Mouse (Mus musculus): ENCODE results near the gene Iqck. TPM values are rescaled to one million over a fixed set of nuclear protein-coding genes. Genes with fewer than 3 reads are reported as not detected.

Iqck gene
- total RNA-seq, 2 experiments from 2014 or later, result 0.44 to 0.64 TPM

GRCm38 (mm10) chr7:118904530-118904929 is 49.0 kb downstream of the Iqck start:
- intact Hi-C loops (cut with DNase I), result no loop called here
- no peak for DNase-seq (ENCODE audit: low spot score)

GRCm38 (mm10) chr7:118908961-118909515 is 53.5 kb downstream of the Iqck start:
- no peak for DNase-seq (ENCODE audit: low spot score)
- intact Hi-C loops (cut with DNase I), result no loop called here

GRCm38 (mm10) chr7:118910464-118910863 is 54.9 kb downstream of the Iqck start:
- intact Hi-C loops (cut with DNase I), result no loop called here
- DNase-seq (ENCODE audit: low spot score), result no peak

DNA sequence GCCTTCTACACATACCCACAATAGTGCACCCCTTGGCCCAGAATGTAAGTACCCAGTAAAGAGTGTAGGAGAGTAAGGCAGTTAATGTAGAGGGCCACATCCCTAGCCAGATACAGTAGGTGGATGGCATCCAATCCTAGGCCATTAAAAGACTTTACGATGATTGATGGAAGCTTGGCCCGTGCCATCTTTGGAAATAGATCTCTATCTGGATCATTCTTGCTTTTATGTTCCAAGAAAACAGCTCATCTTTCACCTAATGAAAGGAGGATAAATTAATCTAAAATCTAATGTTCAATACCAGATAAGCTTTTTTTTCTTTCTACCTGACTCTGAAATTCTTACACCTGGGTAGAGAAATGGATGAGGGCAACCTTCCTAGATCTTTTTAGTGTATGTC is 55.6 kb downstream of the Iqck start:
- intact Hi-C loops (cut with DNase I), result no loop called here
- no peak for DNase-seq (ENCODE audit: low spot score)

DNA sequence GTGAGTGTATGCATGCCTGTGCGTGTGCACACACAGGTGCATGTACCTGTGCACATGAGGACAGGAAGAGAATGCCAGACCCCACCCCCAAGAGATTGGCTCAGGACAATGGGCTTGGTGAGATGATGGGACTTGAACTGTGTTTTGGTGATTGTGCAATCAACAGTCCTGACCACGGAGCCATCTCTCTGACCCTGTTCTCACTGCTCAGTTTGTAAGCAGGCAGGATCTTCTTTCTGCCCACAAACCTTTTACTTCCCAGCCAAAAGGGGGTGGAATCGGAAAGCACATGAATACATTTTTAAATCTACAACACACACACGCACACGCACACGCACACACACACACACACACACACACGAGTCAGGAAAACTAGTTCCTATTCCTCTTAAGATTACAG is 56.0 kb downstream of the Iqck start:
- intact Hi-C loops (cut with DNase I), result no loop called here
- DNase-seq (ENCODE audit: low spot score), result no peak

- intact Hi-C loops (cut with DNase I), result no loop called here
These were observed 56.5 kb downstream of the Iqck start for GRCm38 (mm10) chr7:118912049-118912490.

GRCm38 (mm10) chr7:118914561-118915165 is 59.1 kb downstream of the Iqck start:
- DNase-seq (ENCODE audit: low spot score), result no peak
- intact Hi-C loops (cut with DNase I), result no loop called here

More at GRCm38 (mm10) chr7:118912049-118912490, 56.5 kb downstream of the Iqck start:
- no peak for DNase-seq (ENCODE audit: low spot score)

DNA sequence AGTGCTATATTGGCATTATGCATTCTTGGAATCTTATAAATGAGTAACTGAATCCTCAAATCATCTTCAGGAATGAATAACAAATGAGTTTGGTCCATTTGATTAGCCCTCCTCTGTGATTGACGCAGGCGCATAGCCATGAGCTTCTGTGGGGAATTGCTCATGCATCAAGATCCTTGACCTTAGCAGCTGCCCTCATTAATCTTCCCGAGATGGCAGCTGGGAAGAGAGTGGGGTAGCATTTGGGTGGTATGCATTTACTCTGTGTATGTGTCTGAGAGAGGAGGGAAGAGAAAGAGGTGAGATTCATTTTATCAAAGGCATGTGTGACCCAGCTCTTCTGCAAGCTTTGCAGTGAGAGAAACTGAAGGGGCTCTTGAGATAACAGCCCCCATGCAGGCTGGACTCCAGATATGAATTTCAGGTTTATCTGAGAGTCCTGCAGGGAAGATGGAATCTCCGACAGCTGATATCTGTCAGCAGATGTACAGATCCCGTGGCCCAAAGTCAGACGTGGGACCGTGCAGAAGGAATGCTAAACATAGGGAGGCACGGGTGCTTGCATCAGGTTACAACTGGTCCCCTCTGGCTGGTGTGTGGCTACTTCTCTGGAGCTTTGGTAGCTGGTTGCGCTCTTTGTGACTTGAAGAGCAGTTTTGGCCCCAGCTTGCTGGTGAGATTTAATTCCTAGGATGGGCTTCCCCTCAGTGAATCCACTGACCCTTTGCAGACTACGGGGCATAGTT is 63.9 kb downstream of the Iqck start:
- intact Hi-C loops (cut with DNase I), result no loop called here

DNA sequence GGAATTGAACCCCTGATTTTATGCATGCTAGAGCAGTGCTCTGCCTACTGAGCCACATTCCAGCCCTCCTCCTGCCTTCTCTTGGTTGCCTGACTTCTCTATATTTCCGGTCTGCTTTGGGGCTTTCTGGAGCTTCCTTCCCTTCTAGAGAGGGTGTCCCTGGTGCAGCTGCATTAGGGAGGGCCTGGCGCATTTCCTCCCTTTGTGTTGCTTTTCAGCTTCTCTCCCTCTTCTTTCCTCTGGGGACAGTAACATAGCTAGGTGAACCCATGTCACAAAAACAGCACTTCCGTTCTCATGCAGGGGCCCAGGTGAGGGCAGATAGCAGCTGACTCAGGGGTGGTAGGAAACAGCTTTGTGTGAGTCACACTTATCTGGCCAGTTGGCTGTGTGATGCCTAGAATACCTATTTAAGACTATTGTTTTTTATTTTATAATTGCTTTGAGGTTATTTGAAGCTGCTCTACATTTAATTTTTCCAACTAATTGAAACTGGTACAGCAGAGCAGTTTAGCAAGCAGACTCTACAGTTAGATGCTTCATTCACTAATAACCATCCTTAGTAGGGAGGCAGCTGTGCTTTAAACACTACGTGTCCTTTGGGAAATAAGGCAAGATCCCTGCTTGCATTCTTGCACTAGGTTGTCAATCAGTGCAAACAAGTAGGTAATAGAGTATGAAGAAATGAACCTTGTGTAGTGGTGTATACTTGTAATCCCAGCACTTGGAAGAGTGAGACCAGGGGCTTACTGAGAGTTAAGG is 67.1 kb downstream of the Iqck start:
- intact Hi-C loops (cut with DNase I), result no loop called here
- DNase-seq (ENCODE audit: low spot score), result peak; percentile 19

More for the DNA sequence above, 63.9 kb downstream of the Iqck start:
- no peak for DNase-seq (ENCODE audit: low spot score)

- intact Hi-C loops (cut with DNase I), result loop anchor here (5.0 kb wide), 1 partner anchor 68 kb away; the partner anchor contains the start of genes Iqck and Knop1
- no peak for DNase-seq (ENCODE audit: low spot score)
These were observed 70.0 kb downstream of the Iqck start for GRCm38 (mm10) chr7:118925547-118925946.

- no peak for DNase-seq (ENCODE audit: low spot score)
- intact Hi-C loops (cut with DNase I), result loop anchor here (5.0 kb wide), 1 partner anchor 69 kb away; the partner anchor contains the start of genes Iqck and Knop1
These were observed 71.1 kb downstream of the Iqck start for GRCm38 (mm10) chr7:118926516-118927260.

- intact Hi-C loops (cut with DNase I), result loop anchor here (5.0 kb wide), 1 partner anchor 70 kb away; the partner anchor contains the start of genes Iqck and Knop1
- DNase-seq (ENCODE audit: low spot score), result no peak
These were observed 71.7 kb downstream of the Iqck start for GRCm38 (mm10) chr7:118927279-118927678.

DNA sequence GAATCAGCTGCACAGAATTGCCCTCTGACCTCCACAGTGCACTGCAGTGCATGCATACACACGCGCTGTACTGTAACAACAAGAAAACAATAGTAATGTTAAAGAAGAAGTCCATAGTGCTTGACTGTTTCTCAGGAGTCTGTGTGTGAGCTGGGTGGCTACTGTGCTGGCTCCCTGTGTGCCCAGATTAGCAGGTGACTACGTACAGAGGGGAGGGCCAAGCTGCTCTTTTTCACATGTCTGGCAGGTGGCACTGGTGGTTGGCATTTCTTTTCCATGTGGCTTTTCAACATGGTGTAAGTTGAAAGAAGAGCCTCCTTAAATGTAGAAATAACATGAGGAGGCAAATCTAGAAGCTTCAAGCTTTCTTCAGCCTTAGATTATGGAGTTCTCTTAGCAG is 72.8 kb downstream of the Iqck start:
- DNase-seq (ENCODE audit: low spot score), result no peak
- intact Hi-C loops (cut with DNase I), result loop anchor here (5.0 kb wide), 1 partner anchor 71 kb away; the partner anchor contains the start of genes Iqck and Knop1

DNA sequence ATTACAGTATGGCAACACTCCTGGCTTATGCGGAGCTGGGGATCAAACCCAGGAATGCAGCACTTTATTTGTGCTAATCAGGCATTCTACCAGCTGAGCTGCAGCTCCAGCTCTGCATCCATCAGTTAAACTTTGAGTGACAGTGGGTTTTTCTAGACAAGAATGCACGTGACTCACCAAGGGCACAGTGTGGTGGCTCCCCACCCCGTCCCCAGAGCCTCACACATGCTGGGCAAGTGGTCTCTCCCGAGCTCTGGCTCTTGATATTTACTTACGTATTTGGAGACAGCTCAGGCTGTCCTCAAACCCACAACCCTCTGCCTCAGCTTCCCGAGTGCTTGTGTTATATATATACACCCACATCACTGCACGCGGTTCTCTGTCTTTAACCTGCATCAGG is 73.4 kb downstream of the Iqck start:
- intact Hi-C loops (cut with DNase I), result loop anchor here (5.0 kb wide), 1 partner anchor 72 kb away; the partner anchor contains the start of genes Iqck and Knop1
- DNase-seq (ENCODE audit: low spot score), result no peak

DNA sequence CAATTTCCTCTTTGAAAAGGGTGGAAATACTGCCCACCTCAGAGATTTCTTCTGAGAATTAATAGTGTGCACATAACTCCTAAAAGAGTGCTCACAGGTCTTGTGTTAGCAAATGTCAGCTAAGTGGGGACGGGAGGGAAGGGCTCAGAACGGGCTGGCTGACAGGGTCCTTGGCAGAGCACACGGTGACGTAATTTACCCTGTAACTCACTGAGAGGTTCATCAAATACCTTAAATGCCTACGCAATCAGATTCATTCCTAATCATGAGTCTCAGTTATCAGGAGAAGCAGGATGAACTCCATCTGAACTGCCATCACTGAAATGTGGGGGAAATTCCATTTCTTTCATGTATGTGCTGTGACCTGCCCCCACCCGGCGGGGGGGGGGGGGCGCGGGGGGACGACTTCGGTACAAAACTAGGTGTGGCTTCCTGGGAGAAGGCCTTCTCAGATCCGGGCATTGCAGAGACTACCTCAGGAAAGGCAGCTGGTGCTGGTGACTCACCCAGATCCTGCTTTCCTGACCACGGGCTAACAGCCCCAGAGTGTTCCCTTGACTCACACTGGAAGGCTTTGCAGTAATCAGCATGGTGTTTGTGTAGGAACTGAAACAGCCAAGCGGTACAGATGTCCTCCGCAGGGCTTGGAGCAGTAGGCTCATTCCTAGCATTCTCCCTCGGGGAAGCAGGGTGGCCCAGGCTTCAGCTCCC is 74.2 kb downstream of the Iqck start:
- intact Hi-C loops (cut with DNase I), result loop anchor here (5.0 kb wide), 2 partner anchors 63 to 72 kb away; partner anchors contain the start of genes Iqck and Knop1
- peak; percentile 71 for DNase-seq (ENCODE audit: low spot score)

DNA sequence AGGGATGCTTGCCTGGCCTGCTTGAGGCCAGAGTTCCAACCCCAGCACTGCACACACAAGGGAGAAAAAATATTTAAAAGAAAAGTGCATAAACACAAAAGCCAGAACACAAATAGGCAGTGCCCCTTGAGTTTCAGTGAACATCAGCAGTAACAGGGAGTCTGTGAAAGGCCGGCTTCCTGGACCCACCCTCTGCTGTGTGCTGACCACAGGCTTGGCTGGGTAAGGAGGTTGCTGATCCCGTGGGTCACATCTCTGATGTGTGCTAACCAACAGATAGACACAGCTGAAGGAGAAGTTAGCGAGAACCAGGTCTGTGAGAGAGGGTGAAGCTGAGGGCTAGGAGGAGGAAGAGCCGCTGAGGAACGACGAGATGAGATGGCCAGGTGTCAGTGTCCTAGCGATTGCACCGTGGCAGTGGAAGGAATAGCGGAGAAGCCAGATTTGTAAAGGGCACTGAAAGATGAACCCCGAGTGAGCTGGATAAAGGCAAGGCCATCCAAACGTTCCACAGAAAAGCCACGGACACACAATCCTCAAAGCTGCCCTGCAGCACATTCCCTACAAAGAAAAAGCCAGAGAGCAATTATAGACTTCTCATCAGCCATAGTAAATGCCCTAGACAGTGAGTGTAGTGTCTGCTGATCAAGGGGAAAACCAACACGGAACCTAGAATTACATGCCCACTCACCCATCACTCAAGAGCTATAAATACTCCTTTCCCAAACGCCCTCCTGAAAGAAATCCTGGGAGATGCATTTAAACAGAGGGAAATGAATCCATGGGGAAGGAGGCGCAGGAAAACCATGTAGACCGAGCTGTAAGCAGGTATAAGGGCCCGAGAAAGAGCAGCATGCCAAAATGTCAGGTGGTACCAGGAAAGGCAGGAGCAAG is 76.2 kb downstream of the Iqck start:
- intact Hi-C loops (cut with DNase I), result loop anchor here (5.0 kb wide), 1 partner anchor 61 kb away; no protein-coding TSS in a partner anchor
- no peak for DNase-seq (ENCODE audit: low spot score)

- DNase-seq (ENCODE audit: low spot score), result peak; percentile 58
- intact Hi-C loops (cut with DNase I), result no loop called here
These were observed 79.8 kb downstream of the Iqck start for GRCm38 (mm10) chr7:118935306-118935705.

DNA sequence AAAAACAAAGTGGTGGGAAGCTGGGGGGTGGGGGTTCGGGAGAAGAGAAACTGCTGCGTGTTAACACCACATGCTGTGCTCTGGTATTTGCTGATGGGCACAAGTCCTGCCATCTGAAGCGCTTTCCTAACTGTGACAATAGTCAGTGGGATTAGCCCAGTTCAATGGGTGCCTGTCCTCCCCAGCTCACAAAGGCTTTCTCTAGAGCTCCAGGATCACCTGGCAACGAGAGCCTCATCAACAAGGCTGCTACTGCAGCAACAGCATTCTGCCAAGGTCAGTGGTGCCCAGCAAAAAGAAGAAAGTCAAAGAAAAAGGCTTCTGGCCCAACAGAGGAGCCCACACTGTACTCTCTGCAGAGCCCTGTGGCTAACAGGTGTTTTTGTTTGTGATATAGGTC is 81.3 kb downstream of the Iqck start:
- intact Hi-C loops (cut with DNase I), result no loop called here

More for the DNA sequence above, 81.3 kb downstream of the Iqck start:
- no peak for DNase-seq (ENCODE audit: low spot score)
